Mouse (Mus musculus) kidney, embryonic 14.5 days (tissue): ENCODE measurements at regions not wholly inside any gene's neighbourhood (a gene's known extent, or its start where the extent isn't known, plus 50 kb on each side); places are given as distances from the start of the nearest gene placed in this dataset.

Experiments
- ATAC-seq: fragments of 200-750 bp; cut with Nextera tagmentation; 2 replicates; pipeline ENCODE4 v1.8.0; 2017; ENCODE audit warnings: moderate number of reproducible peaks, mild to moderate bottlenecking, moderate TSS enrichment, moderate library complexity; ENCODE audit not compliant: low FRiP score, low TSS enrichment
- H3K27ac ChIP-seq: fragments of 300-500 bp; sonication (generic); 2 replicates; pipeline ENCODE4 v1.5.1; 2014; ENCODE audit warnings: low read depth, mild to moderate bottlenecking, low read length, moderate library complexity, mixed read lengths
- H3K27me3 ChIP-seq: fragments of 300-500 bp; sonication (generic); 2 replicates; pipeline ENCODE4 v1.6.1; 2014; ENCODE audit warnings: mild to moderate bottlenecking, low read length; ENCODE audit not compliant: control insufficient read depth, insufficient read depth
- H3K36me3 ChIP-seq: fragments of 300-500 bp; sonication (generic); 2 replicates; pipeline ENCODE4 v1.6.1; 2014; ENCODE audit warnings: low read length, mixed read lengths; ENCODE audit not compliant: control insufficient read depth, insufficient read depth
- H3K4me1 ChIP-seq: fragments of 300-500 bp; sonication (generic); 2 replicates; pipeline ENCODE4 v1.6.1; 2014; ENCODE audit warnings: low read length, mixed read lengths; ENCODE audit not compliant: control insufficient read depth, insufficient read depth
- H3K4me2 ChIP-seq: fragments of 300-500 bp; sonication (generic); replicated peaks from 2 replicates; pipeline ENCODE4 v1.6.1; 2014; ENCODE audit warnings: low read depth, mild to moderate bottlenecking, low read length
- H3K4me3 ChIP-seq: fragments of 300-500 bp; sonication (generic); 2 replicates; pipeline ENCODE4 v1.5.1; 2014; ENCODE audit warnings: mild to moderate bottlenecking, low read length
- H3K9ac ChIP-seq: fragments of 300-500 bp; sonication (generic); 2 replicates; pipeline ENCODE4 v1.6.1; 2014; ENCODE audit warnings: low read depth, mild to moderate bottlenecking, low read length, moderate library complexity
- H3K9me3 ChIP-seq: fragments of 300-500 bp; sonication (generic); 2 replicates; pipeline ENCODE4 v1.6.1; 2016; ENCODE audit warnings: low read length; ENCODE audit not compliant: control insufficient read depth
- WGBS: fragments of 180-500 bp; shearing (Covaris S2); extraction: QIAGEN DNeasy Blood & Tissue Kit; methylation state at CpG from one replicate; pipeline ENCODE4 v1.1.7; 2014; 5-methylcytosine and 5-hydroxymethylcytosine counted together

DNA sequence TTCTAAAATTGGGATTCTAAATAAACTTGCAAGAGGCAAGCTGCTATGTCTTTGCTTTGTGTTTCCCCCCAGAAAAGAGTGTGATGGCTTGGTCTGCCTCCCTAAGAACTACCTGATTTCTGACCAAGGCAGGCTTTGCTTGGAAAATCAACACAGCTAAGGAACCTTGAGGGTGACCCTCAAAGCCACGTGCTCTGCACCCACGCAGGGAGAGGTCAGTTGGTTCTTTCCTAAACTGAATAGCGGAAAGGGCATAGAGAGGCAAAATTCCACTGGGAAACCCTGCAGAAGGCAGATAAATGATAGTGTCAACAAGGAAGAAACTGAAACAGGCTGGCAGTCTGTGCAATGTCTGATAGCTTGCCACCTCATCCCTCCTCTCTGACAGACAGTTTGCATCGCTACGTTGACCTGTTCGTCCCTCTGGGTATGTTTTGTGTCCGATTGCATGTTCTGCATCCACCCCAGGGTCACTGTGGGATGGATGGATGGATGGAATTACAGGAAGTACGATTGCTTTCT, 63.1 kb upstream of the Cyp1b1 start:
- Histone ChIP-seq H3K27ac (no peak overlapping the region), H3K4me1 (0 out of 2 replicates have a peak, but pooled peaks cover 2% of the 10 kb centered on the region), H3K27me3 (no peaks in the 10 kb centered on the region), H3K4me2 (no peak overlapping the region), H3K36me3 (no peaks in the 10 kb centered on the region), H3K9me3 (peaks cover 7% of the 10 kb centered on the region; the same call in 1 of the 2 replicates), H3K4me3 (no peak overlapping the region), H3K9ac (no peak overlapping the region)
- no peak for ATAC-seq
- WGBS = 48% methylated on average over 8 of the region's 8 CpGs

DNA sequence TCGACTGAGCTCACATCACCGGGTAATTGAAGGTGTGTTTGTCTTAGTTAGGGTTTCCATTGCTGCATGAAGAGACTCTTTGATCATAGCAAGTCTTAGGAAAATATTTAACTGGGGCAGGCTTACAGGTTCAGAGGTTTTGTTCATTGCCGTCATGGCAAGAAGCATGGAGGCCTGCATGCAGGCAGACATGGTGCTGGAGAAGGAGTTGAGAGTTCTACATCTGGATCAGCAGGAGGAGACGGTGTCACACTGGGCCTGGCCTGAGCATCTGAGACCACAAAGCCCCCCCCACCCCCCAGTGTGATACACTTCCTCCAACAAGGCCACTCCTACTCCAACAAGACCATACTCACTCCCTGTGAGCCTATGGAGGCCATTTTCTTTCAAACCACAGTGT, 61.3 kb upstream of the Cyp1b1 start:
- Histone ChIP-seq H3K9ac (no peak overlapping the region), H3K4me1 (peaks cover 6% of the 10 kb centered on the region; the same call in 1 of the 2 replicates), H3K27ac (no peak overlapping the region), H3K36me3 (no peaks in the 10 kb centered on the region), H3K4me3 (no peak overlapping the region), H3K27me3 (no peaks in the 10 kb centered on the region), H3K4me2 (no peak overlapping the region), H3K9me3 (peaks cover 7% of the 10 kb centered on the region; the same call in 1 of the 2 replicates)
- peak; percentile 34; the same call in 1 of the 2 replicates for ATAC-seq
- WGBS = 61% methylated on average over 4 of the region's 4 CpGs

DNA sequence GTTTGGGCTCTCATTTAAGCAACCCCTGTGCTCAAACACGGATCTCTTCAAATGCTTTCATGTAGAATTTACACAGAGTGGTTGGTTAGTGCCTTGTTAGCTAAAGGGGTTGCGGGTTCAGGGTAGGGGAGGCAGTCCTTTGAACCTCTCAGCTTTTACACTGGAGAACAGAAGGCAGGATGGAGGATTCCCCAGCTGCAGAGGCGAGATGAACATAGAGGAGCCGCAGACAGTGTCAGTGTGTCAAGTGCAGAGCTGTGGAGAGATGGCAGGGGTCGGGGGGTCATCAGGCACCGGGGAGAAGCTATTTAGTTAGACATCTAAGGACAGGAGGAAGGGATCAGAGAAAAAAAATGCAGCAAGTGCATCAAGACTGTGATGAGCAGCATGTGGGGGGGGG, 60.4 kb upstream of the Cyp1b1 start:
- no peak overlapping the region for H3K4me2 ChIP-seq
- WGBS = 55% methylated on average over 6 of the region's 6 CpGs
- no peak overlapping the region for H3K4me3 ChIP-seq
- H3K9me3 ChIP-seq = peaks cover 3% of the 10 kb centered on the region; the same call in 1 of the 2 replicates
- H3K27ac ChIP-seq = no peak overlapping the region
- H3K4me1 ChIP-seq = peaks cover 6% of the 10 kb centered on the region; the same call in 1 of the 2 replicates
- H3K27me3 ChIP-seq = no peaks in the 10 kb centered on the region
- no peak overlapping the region for H3K9ac ChIP-seq
- no peak for ATAC-seq
- no peaks in the 10 kb centered on the region for H3K36me3 ChIP-seq

DNA sequence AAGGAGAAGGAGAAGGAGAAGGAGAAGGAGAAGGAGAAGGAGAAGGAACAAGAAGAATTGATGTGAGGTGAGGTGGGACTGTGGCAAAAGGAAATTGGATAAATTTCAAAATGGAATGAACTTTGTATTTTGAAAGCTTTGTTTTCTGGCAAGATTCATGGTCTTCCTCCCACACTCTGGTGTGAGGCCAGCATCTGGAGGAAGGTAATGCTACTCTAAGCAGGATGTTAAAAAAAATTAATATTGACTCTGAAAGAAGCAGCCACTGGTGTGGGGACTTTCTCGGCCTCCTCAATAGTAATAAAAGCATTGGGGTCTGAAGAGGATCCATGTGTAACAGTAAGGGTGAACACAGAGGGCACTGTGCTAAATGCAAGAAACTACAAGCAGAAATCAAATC, 59.4 kb upstream of the Cyp1b1 start:
- Histone ChIP-seq H3K4me2 (no peak overlapping the region), H3K27me3 (no peaks in the 10 kb centered on the region), H3K4me3 (no peak overlapping the region), H3K9me3 (no peaks in the 10 kb centered on the region), H3K9ac (no peak overlapping the region), H3K4me1 (peaks cover 6% of the 10 kb centered on the region; the same call in 1 of the 2 replicates), H3K27ac (no peak overlapping the region), H3K36me3 (no peaks in the 10 kb centered on the region)
- WGBS = 34% methylated on average over 1 of the region's 1 CpGs
- ATAC-seq = no peak

DNA sequence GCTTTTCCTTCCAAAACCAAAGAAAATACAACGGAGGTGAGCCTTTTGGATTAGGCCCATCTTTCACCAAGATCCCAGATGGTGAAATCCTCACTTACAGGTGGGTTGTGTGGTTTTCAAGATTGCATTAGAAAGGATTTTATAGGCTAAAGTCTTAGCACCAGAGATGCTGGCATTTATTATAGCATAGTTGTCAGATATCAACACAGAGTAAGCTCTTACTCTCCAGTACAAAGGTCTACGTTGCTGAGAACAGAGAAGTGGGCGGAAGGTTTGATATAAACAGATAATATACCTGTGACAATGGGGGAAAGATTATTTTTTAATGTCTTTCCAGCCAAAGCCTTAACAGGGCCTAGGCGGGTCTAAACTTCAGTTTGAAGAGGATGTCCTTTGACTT, 57.4 kb upstream of the Cyp1b1 start:
- 63% methylated on average over 4 of the region's 4 CpGs for WGBS

DNA sequence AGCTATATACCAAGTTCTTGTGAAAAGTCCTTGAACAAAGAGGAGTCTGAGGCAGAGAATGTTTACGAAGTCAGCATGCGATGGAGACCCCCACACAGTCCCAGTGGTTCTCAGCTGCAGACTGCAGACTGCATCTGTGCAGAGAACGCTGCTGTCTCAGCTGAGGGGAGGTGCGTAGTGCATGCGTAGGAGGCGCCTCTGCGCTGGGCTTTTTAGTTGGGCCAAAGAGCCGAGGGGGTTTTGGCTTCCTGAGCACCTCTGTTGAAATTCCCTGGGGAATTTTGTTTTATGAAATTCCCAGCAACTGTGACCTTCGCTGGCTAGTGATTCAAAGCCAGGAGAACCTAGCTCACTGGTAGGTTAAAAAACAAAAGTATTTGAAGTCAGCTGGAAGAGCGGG, 56.9 kb upstream of the Cyp1b1 start:
- Histone ChIP-seq H3K36me3 (no peaks in the 10 kb centered on the region), H3K9me3 (no peaks in the 10 kb centered on the region), H3K27me3 (no peaks in the 10 kb centered on the region), H3K4me3 (no peak overlapping the region), H3K27ac (peak overlapping the region; percentile 17; the same call in 1 of the 2 replicates), H3K4me1 (peaks cover 6% of the 10 kb centered on the region; the same call in 1 of the 2 replicates), H3K4me2 (peak overlapping the region; percentile 13; the same call in 1 of the 2 replicates), H3K9ac (no peak overlapping the region)
- peak; percentile 81 for ATAC-seq
- 20% methylated on average over 10 of the region's 10 CpGs for WGBS

More for the DNA sequence above, 57.4 kb upstream of the Cyp1b1 start:
- Histone ChIP-seq H3K9ac (no peak overlapping the region), H3K4me1 (peaks cover 6% of the 10 kb centered on the region; the same call in 1 of the 2 replicates), H3K27ac (no peak overlapping the region), H3K36me3 (no peaks in the 10 kb centered on the region), H3K27me3 (no peaks in the 10 kb centered on the region), H3K4me3 (no peak overlapping the region), H3K4me2 (no peak overlapping the region), H3K9me3 (no peaks in the 10 kb centered on the region)
- ATAC-seq = no peak

DNA sequence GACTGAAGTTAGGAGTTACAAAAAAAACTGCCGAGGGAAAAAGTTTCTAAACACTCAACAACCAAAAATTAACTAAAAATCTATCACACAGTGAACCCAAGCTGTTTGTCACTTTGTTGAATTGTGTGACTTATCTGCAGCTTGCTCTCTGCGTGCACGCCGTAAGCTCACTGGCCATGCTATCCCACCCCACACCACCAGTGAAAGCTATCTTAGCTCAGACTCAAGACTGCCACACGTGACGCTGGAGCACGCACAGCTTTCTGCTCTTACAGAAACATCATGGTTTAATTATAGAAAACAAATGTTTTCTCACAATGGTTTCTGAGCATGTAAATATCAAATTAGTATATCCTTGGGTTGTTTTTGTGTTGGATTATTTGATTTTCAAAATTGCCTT, 56.0 kb upstream of the Cyp1b1 start:
- ATAC-seq = no peak
- 74% methylated on average over 7 of the region's 7 CpGs for WGBS
- H3K4me1 ChIP-seq = peaks cover 6% of the 10 kb centered on the region; the same call in 1 of the 2 replicates
- H3K4me2 ChIP-seq = no peak overlapping the region
- no peak overlapping the region for H3K4me3 ChIP-seq
- no peaks in the 10 kb centered on the region for H3K9me3 ChIP-seq
- H3K27me3 ChIP-seq = no peaks in the 10 kb centered on the region
- H3K27ac ChIP-seq = no peak overlapping the region
- H3K36me3 ChIP-seq = no peaks in the 10 kb centered on the region
- H3K9ac ChIP-seq = no peak overlapping the region

DNA sequence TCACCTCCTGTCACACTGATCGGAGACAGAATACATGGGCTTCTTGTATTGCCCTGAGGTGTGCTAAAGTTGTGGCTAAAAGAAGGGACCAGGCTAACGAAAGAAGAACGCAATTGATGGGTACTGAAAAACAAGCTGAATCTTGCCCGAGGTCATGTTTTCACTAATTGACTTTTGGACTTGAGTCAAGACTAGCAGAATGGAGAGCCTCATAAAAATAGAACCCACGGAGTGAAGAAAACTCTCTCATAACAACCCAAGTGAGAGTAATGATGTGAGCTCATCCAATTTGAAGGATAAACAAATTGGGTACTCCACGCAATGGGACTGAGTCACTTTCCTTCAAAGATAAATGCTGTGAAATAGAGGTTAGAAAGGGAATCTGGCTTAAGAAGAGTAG, 55.0 kb upstream of the Cyp1b1 start:
- Histone ChIP-seq H3K36me3 (no peaks in the 10 kb centered on the region), H3K4me3 (no peak overlapping the region), H3K9me3 (no peaks in the 10 kb centered on the region), H3K4me1 (peaks cover 4% of the 10 kb centered on the region; the same call in 1 of the 2 replicates), H3K27me3 (no peaks in the 10 kb centered on the region), H3K9ac (no peak overlapping the region), H3K27ac (no peak overlapping the region), H3K4me2 (no peak overlapping the region)
- WGBS = 66% methylated on average over 6 of the region's 6 CpGs
- ATAC-seq = no peak

DNA sequence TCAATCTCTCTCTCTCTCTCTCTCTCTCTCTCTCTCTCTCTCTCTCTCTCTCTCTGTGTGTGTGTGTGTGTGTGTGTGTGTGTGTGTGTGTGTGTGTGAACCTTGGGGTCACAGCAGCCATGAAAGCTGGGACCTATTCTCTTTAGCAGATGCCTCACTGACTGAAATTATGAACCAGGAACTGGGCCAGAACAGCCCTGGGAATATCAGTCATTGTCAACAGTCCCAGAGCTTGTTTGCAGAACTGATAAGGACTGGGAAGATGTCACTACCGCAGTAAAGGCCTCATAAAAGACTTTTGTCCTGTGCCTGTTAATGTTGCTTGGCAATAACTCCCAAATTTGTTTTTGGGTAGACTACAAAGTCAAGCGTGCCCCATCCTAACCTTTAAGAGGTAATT, 53.2 kb upstream of the Cyp1b1 start:
- H3K4me1 ChIP-seq = peaks cover 4% of the 10 kb centered on the region; the same call in 1 of the 2 replicates
- H3K27me3 ChIP-seq = no peaks in the 10 kb centered on the region
- H3K27ac ChIP-seq = no peak overlapping the region
- ATAC-seq = no peak
- H3K9ac ChIP-seq = no peak overlapping the region
- no peaks in the 10 kb centered on the region for H3K36me3 ChIP-seq
- H3K4me3 ChIP-seq = no peak overlapping the region
- WGBS = 67% methylated on average over 2 of the region's 2 CpGs
- H3K4me2 ChIP-seq = no peak overlapping the region
- H3K9me3 ChIP-seq = no peaks in the 10 kb centered on the region
